Mouse (Mus musculus): Measurements from ENCODE around the gene Cux2.

DNA sequence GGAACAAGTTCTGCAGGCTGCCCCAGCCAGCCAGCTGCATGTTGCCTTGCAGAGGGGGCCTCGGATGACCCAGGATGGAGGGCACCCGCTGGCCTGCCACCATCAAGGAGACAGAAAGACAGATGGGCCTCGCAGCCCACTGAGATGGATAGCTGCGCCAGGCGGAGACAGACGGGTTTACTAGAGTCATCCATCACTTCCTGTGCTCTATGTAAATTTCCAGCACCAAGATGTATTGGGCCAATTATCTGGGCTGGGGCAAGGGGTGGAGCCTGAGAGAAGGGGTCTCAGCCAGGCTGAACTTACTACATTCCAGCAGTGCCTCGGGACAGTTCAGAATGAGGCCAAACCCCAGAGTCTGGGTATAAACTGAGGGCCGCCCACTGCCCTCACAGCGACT is 119.6 kb downstream of the Cux2 start:
- TF ChIP-seq GATA1 (IDR thresholded peaks at IDR 0.05; ENCODE audit: borderline replicate concordance, low read length) (no peak), FLI1 (IDR thresholded peaks at IDR 0.05; ENCODE audit: low read length) (no peak)
